Mouse (Mus musculus): Measurements from ENCODE around the gene Dock2. TPM values are rescaled to one million over a fixed set of nuclear protein-coding genes. Genes with fewer than 3 reads are reported as not detected.

Dock2 gene
- total and polyA plus RNA-seq, 3 experiments, result 79.6 to 151 (median 133) TPM

DNA sequence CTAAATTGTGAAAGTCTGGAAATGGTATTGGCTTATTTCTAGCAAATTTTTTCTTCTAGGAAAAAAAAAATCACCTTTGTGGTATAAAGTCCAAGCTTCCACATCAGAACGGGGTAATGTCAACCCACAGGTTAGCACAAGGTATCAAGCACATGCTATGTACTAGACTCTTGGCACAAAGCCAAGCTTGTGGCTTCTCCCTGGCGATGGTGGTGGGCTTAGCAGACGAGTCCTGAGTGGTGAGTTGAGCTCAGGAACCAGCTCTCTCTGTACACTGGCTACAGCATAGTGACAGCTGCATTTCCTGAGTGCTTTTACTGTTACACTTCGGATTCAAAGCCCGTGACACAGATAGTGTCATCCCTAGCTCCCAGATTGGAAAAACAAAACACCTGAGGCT, 472.0 kb downstream of the Dock2 start:
- DNase-seq (ENCODE audit: extremely low read depth), result no peak
- Histone ChIP-seq H3K9me3 (replicated peaks; ENCODE audit: low read length) (no peaks in the 10 kb centered on the region), H3K27ac (ENCODE audit: insufficient read depth, low read depth) (no peak overlapping the region), H3K9ac (ENCODE audit: insufficient read depth, low read depth) (no peak overlapping the region), H3K79me2 (replicated peaks; ENCODE audit: control insufficient read depth, extremely low read depth, insufficient read depth, poor library complexity, severe bottlenecking) (no peaks in the 10 kb centered on the region), H3K36me3 (replicated peaks in 1 of 2; ENCODE audit: control insufficient read depth in 1 of 2, insufficient read depth in 1 of 2, low read length in 1 of 2) (peaks cover 52 to 93% of the 10 kb centered on the region in 2 experiments), H3K4me2 (ENCODE audit: insufficient read depth, low read depth, poor library complexity, severe bottlenecking) (no peak overlapping the region), H3K27me3 (replicated peaks) (no peaks in the 10 kb centered on the region), H3K4me3 (replicated peaks in 1 of 3; ENCODE audit: low read depth in 2 of 3, low read length in 2 of 3, poor library complexity in 1 of 3) (no peak overlapping the region), H3K4me1 (ENCODE audit: control insufficient read depth in 1 of 2, insufficient read depth in 2 of 2) (peaks cover 3 to 26% of the 10 kb centered on the region in 2 experiments; a peak in 3 of 4 replicates)
- dilution Hi-C loops (cut with MboI; ENCODE audit: extremely low pct_ligation_motif_present, extremely low pct_unique_long_range_greater_than_20kb, low sequenced_read_pairs), result no loop called here
- in situ Hi-C loops (cut with MboI; ENCODE audit: low pct_ligation_motif_present, low pct_unique_long_range_greater_than_20kb, low sequenced_read_pairs), result no loop called here
- TF ChIP-seq ZNF384 (IDR thresholded peaks at IDR 0.05; ENCODE audit: low read depth, low read length) (no peak), SMC3 (IDR thresholded peaks at IDR 0.05; ENCODE audit: low read depth, low read length) (no peak)

DNA sequence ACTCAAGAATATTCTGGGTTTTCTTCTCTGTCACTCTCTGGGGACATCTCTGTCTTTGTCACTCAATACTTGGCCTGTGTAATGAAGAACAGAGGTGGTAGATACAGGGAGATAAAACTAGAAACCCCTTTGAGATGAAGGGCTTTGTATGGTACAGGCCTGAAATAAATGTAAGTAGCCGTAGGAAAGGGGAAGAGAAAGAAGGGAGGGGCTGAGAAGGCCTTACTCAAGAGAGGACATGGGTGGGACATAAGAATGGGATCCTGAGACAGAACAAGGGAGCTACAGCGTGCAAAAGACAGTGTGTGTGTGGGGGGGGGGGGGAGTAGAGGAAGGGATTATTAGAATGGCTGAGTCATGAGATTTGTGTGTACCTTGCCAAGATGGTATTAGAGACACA, 474.3 kb downstream of the Dock2 start:
- in situ Hi-C loops (cut with MboI; ENCODE audit: low pct_ligation_motif_present, low pct_unique_long_range_greater_than_20kb, low sequenced_read_pairs), result no loop called here
- peaks cover 69 to 97% of the 10 kb centered on the region in 2 experiments for H3K36me3 ChIP-seq (replicated peaks in 1 of 2; ENCODE audit: control insufficient read depth in 1 of 2, insufficient read depth in 1 of 2, low read length in 1 of 2)
- TF ChIP-seq JUND (conservative IDR thresholded peaks at IDR 0.05; ENCODE audit: low read depth, low read length), result no peak
- no peak for TF ChIP-seq CHD2 (IDR thresholded peaks at IDR 0.05; ENCODE audit: low read length)
- TF ChIP-seq SMC3 (IDR thresholded peaks at IDR 0.05; ENCODE audit: low read depth, low read length), result no peak
- TF ChIP-seq POLR2AphosphoS2 (IDR thresholded peaks at IDR 0.05; ENCODE audit: low read depth, low read length), result no peak
- TF ChIP-seq TBP (conservative IDR thresholded peaks at IDR 0.05; ENCODE audit: low read depth, low read length), result no peak
- no peak for TF ChIP-seq RAD21 (IDR thresholded peaks at IDR 0.05; ENCODE audit: low read depth, low read length)
- TF ChIP-seq ELF1 (IDR thresholded peaks at IDR 0.05; ENCODE audit: low read depth, low read length), result no peak
- TF ChIP-seq CHD1 (IDR thresholded peaks at IDR 0.05; ENCODE audit: low read depth, low read length), result no peak
- no peak for TF ChIP-seq CTCF (conservative IDR thresholded peaks at IDR 0.05 in 1 of 2, IDR thresholded peaks at IDR 0.05 in 1 of 2; ENCODE audit: low read depth in 2 of 2, low read length in 2 of 2)
- TF ChIP-seq IRF4 (IDR thresholded peaks at IDR 0.05; ENCODE audit: low read depth, low read length), result peak; percentile 52; the same call in 1 of the 2 replicates
- peak; percentile 57; the same call in 1 of the 2 replicates for TF ChIP-seq MAZ (IDR thresholded peaks at IDR 0.05; ENCODE audit: low read depth, low read length)
- TF ChIP-seq MYC (IDR thresholded peaks at IDR 0.05; ENCODE audit: low read depth, low read length), result no peak
- TF ChIP-seq EP300 (IDR thresholded peaks at IDR 0.05; ENCODE audit: low read length), result 0 out of 2 replicates have a peak, but pooled peaks have one; percentile 32
- TF ChIP-seq MAFK (IDR thresholded peaks at IDR 0.05; ENCODE audit: insufficient replicate concordance, low read length), result 0 out of 2 replicates have a peak, but pooled peaks have one; percentile 35
- H3K4me1 ChIP-seq (ENCODE audit: control insufficient read depth in 1 of 2, insufficient read depth in 2 of 2), result peaks cover 3 to 36% of the 10 kb centered on the region in 2 experiments; a peak in 3 of 4 replicates
- H3K27me3 ChIP-seq (replicated peaks), result no peaks in the 10 kb centered on the region
- no peak overlapping the region for H3K9ac ChIP-seq (ENCODE audit: insufficient read depth, low read depth)
- no peak overlapping the region for H3K4me3 ChIP-seq (replicated peaks in 1 of 3; ENCODE audit: low read depth in 2 of 3, low read length in 2 of 3, poor library complexity in 1 of 3)
- no peak overlapping the region for H3K4me2 ChIP-seq (ENCODE audit: insufficient read depth, low read depth, poor library complexity, severe bottlenecking)
- dilution Hi-C loops (cut with MboI; ENCODE audit: extremely low pct_ligation_motif_present, extremely low pct_unique_long_range_greater_than_20kb, low sequenced_read_pairs), result no loop called here
- H3K9me3 ChIP-seq (replicated peaks; ENCODE audit: low read length), result no peaks in the 10 kb centered on the region
- H3K79me2 ChIP-seq (replicated peaks; ENCODE audit: control insufficient read depth, extremely low read depth, insufficient read depth, poor library complexity, severe bottlenecking), result no peaks in the 10 kb centered on the region
- peak; percentile 58 for DNase-seq (ENCODE audit: extremely low read depth)
- no peak overlapping the region for H3K27ac ChIP-seq (ENCODE audit: insufficient read depth, low read depth)
